Mouse (Mus musculus) forebrain, embryonic 14.5 days (tissue): ENCODE results near the gene Cenpm. TPM values are rescaled to one million over a fixed set of nuclear protein-coding genes. Genes with fewer than 3 reads are reported as not detected.

Experiments used
- ATAC-seq: fragments of 200-750 bp; cut with Nextera tagmentation; 2 replicates; pipeline ENCODE4 v1.8.0; 2017; ENCODE audit warnings: mild to moderate bottlenecking, moderate library complexity
- DNase-seq: peaks from one replicate; pipeline ENCODE4 v3.0.0-alpha.2; 2015; ENCODE audit warnings: low spot score
- H3K27ac ChIP-seq: fragments of 300-500 bp; sonication (generic); 2 replicates; pipeline ENCODE4 v1.5.1; 2014; ENCODE audit warnings: low read depth, mild to moderate bottlenecking, control low read depth, low read length, moderate library complexity
- H3K27me3 ChIP-seq: fragments of 300-500 bp; sonication (generic); replicated peaks from 2 replicates; pipeline ENCODE4 v1.6.1; 2014; ENCODE audit warnings: low read length, control low read depth, mixed read lengths; ENCODE audit not compliant: control insufficient read depth, insufficient read depth
- H3K36me3 ChIP-seq: fragments of 300-500 bp; sonication (generic); 2 replicates; pipeline ENCODE4 v1.6.1; 2014; ENCODE audit warnings: low read length, control low read depth; ENCODE audit not compliant: control insufficient read depth, insufficient read depth
- H3K4me1 ChIP-seq: fragments of 300-500 bp; sonication (generic); 2 replicates; pipeline ENCODE4 v1.6.1; 2014; ENCODE audit warnings: antibody characterized with exemption, low read length, control low read depth; ENCODE audit not compliant: control insufficient read depth, insufficient read depth
- H3K4me2 ChIP-seq: fragments of 300-500 bp; sonication (generic); 2 replicates; pipeline ENCODE4 v1.6.1; 2014; ENCODE audit warnings: mild to moderate bottlenecking, control low read depth, low read length
- H3K4me3 ChIP-seq: fragments of 300-500 bp; sonication (generic); 2 replicates; pipeline ENCODE4 v1.5.1; 2014; ENCODE audit warnings: low read depth, low read length, control low read depth
- H3K9ac ChIP-seq: fragments of 300-500 bp; sonication (generic); 2 replicates; pipeline ENCODE4 v1.6.1; 2014; ENCODE audit warnings: mild to moderate bottlenecking, low read length, control low read depth, moderate library complexity
- H3K9me3 ChIP-seq: fragments of 300-500 bp; sonication (generic); replicated peaks from 2 replicates; pipeline ENCODE4 v1.6.1; 2016; ENCODE audit warnings: low read length, control low read depth, mixed read lengths; ENCODE audit not compliant: control insufficient read depth
- WGBS: fragments of 180-500 bp; shearing (Covaris S2); extraction: QIAGEN DNeasy Blood & Tissue Kit; methylation state at CpG from one replicate; pipeline ENCODE4 v1.1.7; 2014; 5-methylcytosine and 5-hydroxymethylcytosine counted together
- polyA plus RNA-seq: library from polyadenylated mRNA; unstranded; fragments of >200 nt; fragmentation: Nextera tagmentation; extraction: Ambion mirVana; gene quantifications from 2 replicates; pipeline ENCODE4 v1.2.1, GENCODE M21; 2014

The Cenpm gene
- polyA plus RNA-seq, 1 experiment from 2014 or later, result 63.9 TPM

DNA sequence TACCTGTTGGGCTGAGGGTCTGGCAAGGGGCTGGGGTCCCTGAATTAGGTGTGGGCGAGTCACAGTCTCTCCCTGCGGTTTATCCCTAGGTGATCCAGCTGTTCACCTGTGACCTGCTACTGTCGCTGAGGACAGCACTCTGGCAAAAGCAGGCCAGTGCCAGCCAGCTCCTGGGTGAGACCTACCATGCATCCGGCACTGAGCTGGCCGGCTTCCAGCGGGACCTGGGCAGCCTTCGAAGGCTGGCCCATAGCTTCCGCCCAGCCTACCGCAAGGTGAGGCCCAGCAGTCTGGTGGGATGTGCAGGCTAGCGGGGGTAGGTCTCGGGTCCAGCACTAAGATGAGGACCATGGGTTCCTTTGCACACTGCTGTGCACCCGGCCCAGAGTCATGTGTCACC is 45.0 kb downstream of the Cenpm start:
- DNase-seq (no peak), ATAC-seq (no peak)
- H3K36me3 ChIP-seq, result peaks cover 98% of the 10 kb centered on the region
- H3K9ac ChIP-seq, result no peak overlapping the region
- no peaks in the 10 kb centered on the region for H3K9me3 ChIP-seq
- no peak overlapping the region for H3K4me2 ChIP-seq
- no peak overlapping the region for H3K27ac ChIP-seq
- H3K4me1 ChIP-seq, result no peaks in the 10 kb centered on the region
- H3K4me3 ChIP-seq, result no peak overlapping the region
- no peaks in the 10 kb centered on the region for H3K27me3 ChIP-seq
- WGBS, result 89% methylated on average over 12 of the region's 12 CpGs

DNA sequence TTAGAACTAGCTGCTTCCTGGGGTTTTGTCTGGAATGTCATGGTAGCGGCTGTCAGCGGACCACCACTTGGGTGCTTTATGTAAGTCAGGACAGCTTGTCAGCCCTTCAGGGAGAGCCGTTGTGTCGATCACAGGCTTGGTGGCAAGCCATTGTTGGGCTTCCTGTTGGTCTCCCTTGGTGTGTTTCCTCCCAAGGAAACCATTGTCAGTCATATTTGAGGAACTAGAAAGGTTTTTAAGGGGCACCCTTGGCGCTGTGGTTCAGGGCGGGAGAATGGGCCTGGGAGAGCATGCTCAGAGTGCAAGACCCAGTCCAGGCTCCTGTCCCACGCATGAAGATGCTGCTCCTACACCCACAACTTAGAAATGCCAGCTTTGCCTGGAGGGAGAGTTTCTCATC is 46.2 kb downstream of the Cenpm start:
- no peak overlapping the region for H3K27ac ChIP-seq
- H3K4me2 ChIP-seq, result no peak overlapping the region
- H3K4me1 ChIP-seq, result no peaks in the 10 kb centered on the region
- no peak overlapping the region for H3K4me3 ChIP-seq
- H3K9me3 ChIP-seq, result no peaks in the 10 kb centered on the region
- H3K36me3 ChIP-seq, result peaks cover 98% of the 10 kb centered on the region
- H3K9ac ChIP-seq, result no peak overlapping the region
- no peaks in the 10 kb centered on the region for H3K27me3 ChIP-seq
- no peak for ATAC-seq
- DNase-seq, result no peak
- WGBS, result 88% methylated on average over 7 of the region's 7 CpGs

GRCm38 (mm10) chr15:82197937-82198336 is 46.6 kb downstream of the Cenpm start:
- peaks cover 98% of the 10 kb centered on the region for H3K36me3 ChIP-seq
- no peaks in the 10 kb centered on the region for H3K4me1 ChIP-seq
- no peak overlapping the region for H3K4me2 ChIP-seq
- H3K27me3 ChIP-seq, result no peaks in the 10 kb centered on the region
- H3K9me3 ChIP-seq, result no peaks in the 10 kb centered on the region
- no peak overlapping the region for H3K27ac ChIP-seq
- no peak overlapping the region for H3K4me3 ChIP-seq
- no peak for DNase-seq
- 92% methylated on average over 11 of the region's 11 CpGs for WGBS
- no peak for ATAC-seq
- no peak overlapping the region for H3K9ac ChIP-seq

DNA sequence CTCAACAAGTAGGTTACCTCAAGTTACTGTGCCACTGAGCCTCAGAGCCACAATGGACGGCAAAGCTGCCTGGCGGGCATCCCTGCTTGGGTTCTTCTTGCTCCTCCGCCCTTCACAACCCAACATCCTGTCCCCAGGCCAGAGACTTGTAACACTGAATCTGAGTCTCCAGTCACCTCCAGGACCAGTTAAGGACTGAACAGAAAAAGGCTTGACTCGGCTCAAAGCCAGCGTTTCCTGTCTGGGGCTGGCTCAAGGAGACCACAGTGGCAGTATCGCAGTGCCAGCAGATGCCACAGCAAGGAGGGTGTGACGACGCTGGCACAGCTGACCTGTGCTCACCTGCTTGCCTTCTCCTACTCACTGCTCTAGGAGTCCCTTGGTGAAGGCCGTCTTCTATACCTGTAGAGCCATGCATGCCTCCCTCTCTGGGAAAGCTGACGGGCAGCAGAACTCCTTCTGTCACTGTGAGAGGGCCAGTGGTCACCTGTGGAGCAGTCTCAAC is 47.2 kb downstream of the Cenpm start:
- no peak overlapping the region for H3K27ac ChIP-seq

GRCm38 (mm10) chr15:82196300-82196699 is 48.2 kb downstream of the Cenpm start:
- Histone ChIP-seq H3K4me3 (no peak overlapping the region), H3K4me1 (no peaks in the 10 kb centered on the region), H3K36me3 (peaks cover 99% of the 10 kb centered on the region), H3K4me2 (no peak overlapping the region), H3K9ac (no peak overlapping the region), H3K9me3 (no peaks in the 10 kb centered on the region), H3K27ac (no peak overlapping the region), H3K27me3 (no peaks in the 10 kb centered on the region)
- DNase-seq (no peak), ATAC-seq (no peak)
- 93% methylated on average over 12 of the region's 12 CpGs for WGBS

More for the DNA sequence above, 47.2 kb downstream of the Cenpm start:
- Histone ChIP-seq H3K4me1 (no peaks in the 10 kb centered on the region), H3K9ac (no peak overlapping the region), H3K4me2 (no peak overlapping the region), H3K4me3 (no peak overlapping the region), H3K9me3 (no peaks in the 10 kb centered on the region), H3K36me3 (peaks cover 98% of the 10 kb centered on the region), H3K27me3 (no peaks in the 10 kb centered on the region)
- no peak for ATAC-seq
- WGBS, result 91% methylated on average over 10 of the region's 10 CpGs
- no peak for DNase-seq

- Histone ChIP-seq H3K4me1 (no peaks in the 10 kb centered on the region), H3K36me3 (peaks cover 92% of the 10 kb centered on the region), H3K27ac (no peak overlapping the region; the same call in 1 of the 2 replicates), H3K27me3 (no peaks in the 10 kb centered on the region), H3K9me3 (no peaks in the 10 kb centered on the region), H3K9ac (no peak overlapping the region), H3K4me3 (no peak overlapping the region), H3K4me2 (no peak overlapping the region)
- no peak for ATAC-seq
- 83% methylated on average over 8 of the region's 8 CpGs for WGBS
- DNase-seq, result no peak
Observed at GRCm38 (mm10) chr15:82192617-82193016, 51.9 kb downstream of the Cenpm start.

DNA sequence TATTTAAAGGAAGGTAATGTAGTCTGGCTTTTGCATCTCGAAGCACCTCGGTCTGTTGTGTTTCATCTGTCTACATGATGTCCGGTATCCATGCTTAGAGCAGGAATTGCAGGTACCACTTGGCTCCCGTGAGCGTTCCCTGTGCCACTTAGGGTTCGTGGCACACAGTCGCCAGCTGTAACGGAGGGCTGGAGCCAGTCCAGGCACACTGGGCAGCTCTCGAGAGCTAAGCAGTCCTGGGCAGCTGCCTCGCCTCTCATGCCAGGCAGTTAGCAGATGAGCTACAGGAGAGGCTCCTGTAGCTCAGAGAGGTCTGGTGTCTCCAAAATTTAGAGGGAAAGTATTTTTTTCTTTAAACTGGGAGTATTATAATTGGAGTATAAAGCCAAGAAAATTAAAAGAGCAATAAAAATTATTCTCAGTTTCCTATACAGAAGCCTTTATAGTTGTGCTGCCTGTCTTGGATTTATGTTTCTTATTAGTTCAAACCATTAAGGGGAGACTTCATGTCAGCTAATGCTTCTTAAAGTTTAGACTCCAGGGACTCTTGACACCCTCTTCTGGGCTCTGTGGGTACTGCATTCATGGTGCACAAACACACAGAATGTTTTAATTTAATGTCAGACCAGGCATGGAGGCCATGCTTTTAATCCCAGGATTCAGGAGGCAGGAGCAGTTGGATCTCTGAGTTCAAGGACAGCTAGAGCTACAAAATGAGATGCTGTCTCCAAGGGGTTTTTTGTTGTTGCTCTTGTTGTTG is 55.9 kb downstream of the Cenpm start:
- Histone ChIP-seq H3K27ac (no peak overlapping the region), H3K36me3 (peaks cover 92% of the 10 kb centered on the region), H3K4me3 (no peak overlapping the region), H3K9ac (no peak overlapping the region), H3K4me1 (no peaks in the 10 kb centered on the region), H3K4me2 (no peak overlapping the region), H3K9me3 (no peaks in the 10 kb centered on the region), H3K27me3 (no peaks in the 10 kb centered on the region)
- no peak for ATAC-seq
- 92% methylated on average over 10 of the region's 10 CpGs for WGBS
- DNase-seq, result no peak

GRCm38 (mm10) chr15:82187924-82188323 is 56.6 kb downstream of the Cenpm start:
- Histone ChIP-seq H3K27ac (no peak overlapping the region), H3K9ac (no peak overlapping the region), H3K4me3 (no peak overlapping the region), H3K4me1 (no peaks in the 10 kb centered on the region), H3K9me3 (no peaks in the 10 kb centered on the region), H3K27me3 (no peaks in the 10 kb centered on the region), H3K36me3 (peaks cover 92% of the 10 kb centered on the region), H3K4me2 (no peak overlapping the region)
- 94% methylated on average over 1 of the region's 1 CpGs for WGBS
- ATAC-seq, result no peak
- DNase-seq, result no peak

DNA sequence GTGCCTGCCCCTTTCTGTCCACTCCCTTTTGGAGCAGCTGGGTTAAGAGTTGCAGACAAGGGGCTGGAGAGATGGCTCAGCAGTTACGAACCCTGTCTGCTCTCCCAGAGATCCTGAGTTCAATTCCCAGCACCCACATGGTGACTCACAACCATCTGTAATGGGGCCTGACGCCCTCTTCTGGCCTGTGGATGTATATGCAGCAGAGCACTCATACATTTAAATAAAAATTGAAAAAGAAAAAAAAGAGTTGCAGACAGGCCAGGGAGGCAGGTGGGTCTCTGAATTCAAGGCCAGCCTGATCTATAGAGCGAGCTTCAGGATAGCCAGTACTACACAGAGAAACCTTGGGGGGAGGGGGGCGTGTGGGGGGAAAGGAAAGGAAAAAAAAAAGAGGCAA is 57.1 kb downstream of the Cenpm start:
- WGBS, result 84% methylated on average over 4 of the region's 4 CpGs
- H3K27me3 ChIP-seq, result no peaks in the 10 kb centered on the region
- no peaks in the 10 kb centered on the region for H3K4me1 ChIP-seq
- H3K9me3 ChIP-seq, result no peaks in the 10 kb centered on the region
- no peak for ATAC-seq
- peaks cover 92% of the 10 kb centered on the region for H3K36me3 ChIP-seq
- H3K9ac ChIP-seq, result no peak overlapping the region
- H3K27ac ChIP-seq, result no peak overlapping the region
- H3K4me2 ChIP-seq, result no peak overlapping the region
- no peak overlapping the region for H3K4me3 ChIP-seq
- DNase-seq, result no peak
